Mouse (Mus musculus) kidney, embryonic 16.5 days (tissue): ENCODE results near the gene Gm12830. TPM values are rescaled to one million over a fixed set of nuclear protein-coding genes. Genes with fewer than 3 reads are reported as not detected.
A peak's percentile ranks its signal among the peaks of the same experiment; 100 is the strongest.

Experiments
- ATAC-seq: fragments of 200-750 bp; cut with Nextera tagmentation; 2 replicates; pipeline ENCODE4 v1.8.0; 2017; ENCODE audit warnings: moderate TSS enrichment; ENCODE audit not compliant: low FRiP score, low TSS enrichment
- H3K27ac ChIP-seq: fragments of 300-500 bp; sonication (generic); 2 replicates; pipeline ENCODE4 v1.5.1; 2014; ENCODE audit warnings: low read length
- H3K27me3 ChIP-seq: fragments of 300-500 bp; sonication (generic); 2 replicates; pipeline ENCODE4 v1.6.1; 2014; ENCODE audit warnings: low read length, control low read depth, mixed read lengths; ENCODE audit not compliant: insufficient read depth
- H3K36me3 ChIP-seq: fragments of 300-500 bp; sonication (generic); 2 replicates; pipeline ENCODE4 v1.6.1; 2014; ENCODE audit warnings: low read length, control low read depth, mixed read lengths; ENCODE audit not compliant: insufficient read depth
- H3K4me1 ChIP-seq: fragments of 300-500 bp; sonication (generic); 2 replicates; pipeline ENCODE4 v1.6.1; 2014; ENCODE audit warnings: low read length, control low read depth, mixed read lengths; ENCODE audit not compliant: insufficient read depth
- H3K4me2 ChIP-seq: fragments of 300-500 bp; sonication (generic); replicated peaks from 2 replicates; pipeline ENCODE4 v1.6.1; 2014; ENCODE audit warnings: low read depth, low read length
- H3K4me3 ChIP-seq: fragments of 300-500 bp; sonication (generic); 2 replicates; pipeline ENCODE4 v1.5.1; 2014; ENCODE audit warnings: mild to moderate bottlenecking, low read length
- H3K9ac ChIP-seq: fragments of 300-500 bp; sonication (generic); replicated peaks from 2 replicates; pipeline ENCODE4 v1.6.1; 2014; ENCODE audit warnings: low read length
- H3K9me3 ChIP-seq: fragments of 300-500 bp; sonication (generic); 2 replicates; pipeline ENCODE4 v1.6.1; 2016; ENCODE audit warnings: low read length, control low read depth
- WGBS: fragments of 180-500 bp; shearing (Covaris S2); extraction: QIAGEN DNeasy Blood & Tissue Kit; methylation state at CpG from one replicate; pipeline ENCODE4 v1.1.7; 2014; 5-methylcytosine and 5-hydroxymethylcytosine counted together
- polyA plus RNA-seq: library from polyadenylated mRNA; unstranded; fragments of >200 nt; fragmentation: Nextera tagmentation; extraction: Ambion mirVana; gene quantifications from 2 replicates; pipeline ENCODE4 v1.2.1, GENCODE M21; 2015

Gene Gm12830
- 0.06 and 0.13 TPM in 2 replicates for polyA plus RNA-seq

- H3K9ac ChIP-seq = peak within 1 kb of the TSS; percentile 58
- peaks cover 22% of the 10 kb centered on the region for H3K4me1 ChIP-seq
- peak; percentile 84 for ATAC-seq
- H3K36me3 ChIP-seq = no peaks in the 10 kb centered on the region
- H3K27ac ChIP-seq = peak within 1 kb of the TSS; percentile 63
- peak within 1 kb of the TSS; percentile 43 for H3K4me3 ChIP-seq
- H3K4me2 ChIP-seq = peak within 1 kb of the TSS; percentile 55
- WGBS = under 1% methylated on average over 51 of the region's 51 CpGs
- no peaks in the 10 kb centered on the region for H3K9me3 ChIP-seq
- H3K27me3 ChIP-seq = no peaks in the 10 kb centered on the region
Measured at GRCm38 (mm10) chr4:114821567-114822192, at the start of gene Gm12830. Gene Gm12830 (plus strand): TSS chr4:114821722.

- Histone ChIP-seq H3K4me3 (no peak overlapping the region), H3K36me3 (no peaks in the 10 kb centered on the region), H3K9me3 (no peaks in the 10 kb centered on the region), H3K27me3 (no peaks in the 10 kb centered on the region), H3K4me1 (peaks cover 3% of the 10 kb centered on the region), H3K27ac (no peak overlapping the region), H3K9ac (no peak overlapping the region), H3K4me2 (no peak overlapping the region)
- ATAC-seq = no peak
- 86% methylated on average over 1 of the region's 1 CpGs for WGBS
Measured at GRCm38 (mm10) chr4:114773316-114773715, 48.2 kb upstream of the Gm12830 start.

GRCm38 (mm10) chr4:114777625-114778202 lies 43.8 kb upstream of the Gm12830 start:
- Histone ChIP-seq H3K4me3 (no peak overlapping the region), H3K4me2 (no peak overlapping the region), H3K27me3 (no peaks in the 10 kb centered on the region; the same call in 1 of the 2 replicates), H3K36me3 (no peaks in the 10 kb centered on the region), H3K9me3 (no peaks in the 10 kb centered on the region), H3K9ac (no peak overlapping the region), H3K4me1 (peaks cover 30% of the 10 kb centered on the region), H3K27ac (no peak overlapping the region)
- WGBS = 69% methylated on average over 11 of the region's 11 CpGs
- no peak for ATAC-seq

GRCm38 (mm10) chr4:114778716-114779474 lies 42.6 kb upstream of the Gm12830 start:
- Histone ChIP-seq H3K27ac (peak overlapping the region; percentile 80), H3K9ac (no peak overlapping the region), H3K9me3 (no peaks in the 10 kb centered on the region), H3K4me2 (no peak overlapping the region), H3K4me3 (no peak overlapping the region), H3K27me3 (no peaks in the 10 kb centered on the region; the same call in 1 of the 2 replicates), H3K36me3 (no peaks in the 10 kb centered on the region), H3K4me1 (peaks cover 42% of the 10 kb centered on the region)
- 27% methylated on average over 7 of the region's 7 CpGs for WGBS
- ATAC-seq = peak; percentile 10; the same call in 1 of the 2 replicates

GRCm38 (mm10) chr4:114779475-114779757 lies 42.1 kb upstream of the Gm12830 start:
- Histone ChIP-seq H3K9ac (0 out of 2 replicates have a peak overlapping the region, but pooled peaks have one; percentile 4), H3K9me3 (no peaks in the 10 kb centered on the region), H3K4me3 (no peak overlapping the region), H3K27ac (peak overlapping the region; percentile 80), H3K4me2 (no peak overlapping the region), H3K27me3 (no peaks in the 10 kb centered on the region; the same call in 1 of the 2 replicates), H3K36me3 (no peaks in the 10 kb centered on the region), H3K4me1 (peaks cover 44% of the 10 kb centered on the region)
- 15% methylated on average over 5 of the region's 5 CpGs for WGBS
- 0 out of 2 replicates have a peak, but pooled peaks have one; percentile 5 for ATAC-seq

GRCm38 (mm10) chr4:114779758-114780546 lies 41.6 kb upstream of the Gm12830 start:
- peak; percentile 87 for ATAC-seq
- Histone ChIP-seq H3K9me3 (no peaks in the 10 kb centered on the region), H3K27me3 (no peaks in the 10 kb centered on the region; the same call in 1 of the 2 replicates), H3K36me3 (no peaks in the 10 kb centered on the region), H3K27ac (peak overlapping the region; percentile 80), H3K4me1 (peaks cover 44% of the 10 kb centered on the region), H3K4me3 (0 out of 2 replicates have a peak overlapping the region, but pooled peaks have one; percentile 2), H3K4me2 (peak overlapping the region; percentile 37), H3K9ac (0 out of 2 replicates have a peak overlapping the region, but pooled peaks have one; percentile 4)
- WGBS = 5% methylated on average over 17 of the region's 17 CpGs

- no peaks in the 10 kb centered on the region for H3K9me3 ChIP-seq
- WGBS = 56% methylated on average over 7 of the region's 7 CpGs
- ATAC-seq = no peak
Measured at GRCm38 (mm10) chr4:114782851-114783250, 38.7 kb upstream of the Gm12830 start.

GRCm38 (mm10) chr4:114784735-114785134 lies 36.8 kb upstream of the Gm12830 start:
- Histone ChIP-seq H3K9ac (no peak overlapping the region), H3K27me3 (no peaks in the 10 kb centered on the region; the same call in 1 of the 2 replicates), H3K36me3 (no peaks in the 10 kb centered on the region), H3K4me1 (peaks cover 26% of the 10 kb centered on the region), H3K4me2 (no peak overlapping the region), H3K27ac (no peak overlapping the region), H3K4me3 (no peak overlapping the region), H3K9me3 (no peaks in the 10 kb centered on the region)
- 88% methylated on average over 2 of the region's 2 CpGs for WGBS
- ATAC-seq = peak; percentile 13; the same call in 1 of the 2 replicates

More at GRCm38 (mm10) chr4:114782851-114783250, 38.7 kb upstream of the Gm12830 start:
- H3K9ac ChIP-seq = no peak overlapping the region
- no peak overlapping the region for H3K27ac ChIP-seq
- no peak overlapping the region for H3K4me2 ChIP-seq
- no peaks in the 10 kb centered on the region for H3K36me3 ChIP-seq
- peaks cover 44% of the 10 kb centered on the region for H3K4me1 ChIP-seq
- H3K4me3 ChIP-seq = no peak overlapping the region
- no peaks in the 10 kb centered on the region; the same call in 1 of the 2 replicates for H3K27me3 ChIP-seq

GRCm38 (mm10) chr4:114788856-114789255 lies 32.7 kb upstream of the Gm12830 start:
- no peak overlapping the region for H3K4me2 ChIP-seq
- WGBS = 54% methylated on average over 4 of the region's 4 CpGs
- no peaks in the 10 kb centered on the region for H3K9me3 ChIP-seq
- peaks cover 3% of the 10 kb centered on the region for H3K4me1 ChIP-seq
- no peak overlapping the region for H3K9ac ChIP-seq
- no peak overlapping the region for H3K4me3 ChIP-seq
- H3K27me3 ChIP-seq = no peaks in the 10 kb centered on the region
- ATAC-seq = no peak
- H3K27ac ChIP-seq = no peak overlapping the region
- no peaks in the 10 kb centered on the region for H3K36me3 ChIP-seq
